Mouse (Mus musculus) liver, embryonic 14.5 days (tissue): ENCODE measurements around the gene Spata32.

Experiments used
- CTCF ChIP-seq: IDR thresholded peaks from 2 replicates; pipeline ENCODE4 v1.5.1; 2016; ENCODE audit warnings: antibody characterized with exemption, low read depth, control low read depth
- EP300 ChIP-seq: IDR thresholded peaks from 2 replicates; pipeline ENCODE4 v1.6.1; 2016; ENCODE audit warnings: antibody characterized with exemption, low read depth

- TF ChIP-seq CTCF (no peak), EP300 (no peak)
Observed at GRCm38 (mm10) chr11:103174891-103175391, 43.3 kb downstream of the Spata32 start.
